Mouse (Mus musculus) forebrain, embryonic 14.5 days (tissue): ENCODE measurements around the gene Abat. TPM values are rescaled to one million over a fixed set of nuclear protein-coding genes. Genes with fewer than 3 reads are reported as not detected.

ENCODE experiments used
- ATAC-seq: fragments of 200-750 bp; cut with Nextera tagmentation; 2 replicates; pipeline ENCODE4 v1.8.0; 2017; ENCODE audit warnings: mild to moderate bottlenecking, moderate library complexity
- DNase-seq: peaks from one replicate; pipeline ENCODE4 v3.0.0-alpha.2; 2015; ENCODE audit warnings: low spot score
- H3K27ac ChIP-seq: fragments of 300-500 bp; sonication (generic); 2 replicates; pipeline ENCODE4 v1.5.1; 2014; ENCODE audit warnings: low read depth, mild to moderate bottlenecking, control low read depth, low read length, moderate library complexity
- H3K27me3 ChIP-seq: fragments of 300-500 bp; sonication (generic); replicated peaks from 2 replicates; pipeline ENCODE4 v1.6.1; 2014; ENCODE audit warnings: low read length, control low read depth, mixed read lengths; ENCODE audit not compliant: control insufficient read depth, insufficient read depth
- H3K36me3 ChIP-seq: fragments of 300-500 bp; sonication (generic); 2 replicates; pipeline ENCODE4 v1.6.1; 2014; ENCODE audit warnings: low read length, control low read depth; ENCODE audit not compliant: control insufficient read depth, insufficient read depth
- H3K4me1 ChIP-seq: fragments of 300-500 bp; sonication (generic); 2 replicates; pipeline ENCODE4 v1.6.1; 2014; ENCODE audit warnings: antibody characterized with exemption, low read length, control low read depth; ENCODE audit not compliant: control insufficient read depth, insufficient read depth
- H3K4me2 ChIP-seq: fragments of 300-500 bp; sonication (generic); 2 replicates; pipeline ENCODE4 v1.6.1; 2014; ENCODE audit warnings: mild to moderate bottlenecking, control low read depth, low read length
- H3K4me3 ChIP-seq: fragments of 300-500 bp; sonication (generic); 2 replicates; pipeline ENCODE4 v1.5.1; 2014; ENCODE audit warnings: low read depth, low read length, control low read depth
- H3K9ac ChIP-seq: fragments of 300-500 bp; sonication (generic); 2 replicates; pipeline ENCODE4 v1.6.1; 2014; ENCODE audit warnings: mild to moderate bottlenecking, low read length, control low read depth, moderate library complexity
- H3K9me3 ChIP-seq: fragments of 300-500 bp; sonication (generic); replicated peaks from 2 replicates; pipeline ENCODE4 v1.6.1; 2016; ENCODE audit warnings: low read length, control low read depth, mixed read lengths; ENCODE audit not compliant: control insufficient read depth
- WGBS: fragments of 180-500 bp; shearing (Covaris S2); extraction: QIAGEN DNeasy Blood & Tissue Kit; methylation state at CpG from one replicate; pipeline ENCODE4 v1.1.7; 2014; 5-methylcytosine and 5-hydroxymethylcytosine counted together
- polyA plus RNA-seq: library from polyadenylated mRNA; unstranded; fragments of >200 nt; fragmentation: Nextera tagmentation; extraction: Ambion mirVana; gene quantifications from 2 replicates; pipeline ENCODE4 v1.2.1, GENCODE M21; 2014

The Abat gene
- polyA plus RNA-seq, 1 experiment from 2014 or later, result 34.9 TPM

- H3K27ac ChIP-seq, result no peak overlapping the region
- H3K9me3 ChIP-seq, result no peaks in the 10 kb centered on the region
- peaks cover 72% of the 10 kb centered on the region for H3K36me3 ChIP-seq
- H3K4me2 ChIP-seq, result no peak overlapping the region
- H3K27me3 ChIP-seq, result no peaks in the 10 kb centered on the region
- no peaks in the 10 kb centered on the region for H3K4me1 ChIP-seq
- WGBS, result 86% methylated on average over 6 of the region's 6 CpGs
- no peak overlapping the region for H3K9ac ChIP-seq
- no peak for DNase-seq
- H3K4me3 ChIP-seq, result no peak overlapping the region
- ATAC-seq, result no peak
Observed at GRCm38 (mm10) chr16:8645546-8645945, 132.3 kb downstream of the Abat start.

- Histone ChIP-seq H3K9me3 (no peaks in the 10 kb centered on the region), H3K4me3 (no peak overlapping the region), H3K9ac (no peak overlapping the region), H3K4me1 (no peaks in the 10 kb centered on the region), H3K27me3 (no peaks in the 10 kb centered on the region), H3K36me3 (peaks cover 78% of the 10 kb centered on the region), H3K4me2 (no peak overlapping the region), H3K27ac (no peak overlapping the region)
- DNase-seq, result no peak
- ATAC-seq, result no peak
- WGBS, result 98% methylated on average over 3 of the region's 3 CpGs
Observed at GRCm38 (mm10) chr16:8650007-8650406, 136.8 kb downstream of the Abat start.

- no peak for ATAC-seq
- Histone ChIP-seq H3K4me1 (no peaks in the 10 kb centered on the region), H3K4me3 (no peak overlapping the region), H3K27ac (no peak overlapping the region), H3K9ac (no peak overlapping the region), H3K4me2 (no peak overlapping the region), H3K36me3 (peaks cover 78% of the 10 kb centered on the region), H3K27me3 (no peaks in the 10 kb centered on the region), H3K9me3 (no peaks in the 10 kb centered on the region)
- DNase-seq, result no peak
- WGBS, result 85% methylated on average over 6 of the region's 6 CpGs
Observed at GRCm38 (mm10) chr16:8655108-8655507, 141.9 kb downstream of the Abat start.

GRCm38 (mm10) chr16:8655599-8655998, 142.4 kb downstream of the Abat start:
- H3K27ac ChIP-seq, result no peak overlapping the region
- H3K36me3 ChIP-seq, result peaks cover 80% of the 10 kb centered on the region
- DNase-seq (no peak), ATAC-seq (no peak)
- 91% methylated on average over 9 of the region's 9 CpGs for WGBS
- H3K9me3 ChIP-seq, result no peaks in the 10 kb centered on the region
- no peaks in the 10 kb centered on the region for H3K4me1 ChIP-seq
- no peak overlapping the region for H3K4me3 ChIP-seq
- H3K27me3 ChIP-seq, result no peaks in the 10 kb centered on the region
- H3K9ac ChIP-seq, result no peak overlapping the region
- no peak overlapping the region for H3K4me2 ChIP-seq

GRCm38 (mm10) chr16:8656256-8656655, 143.0 kb downstream of the Abat start:
- H3K4me1 ChIP-seq, result no peaks in the 10 kb centered on the region
- no peaks in the 10 kb centered on the region for H3K27me3 ChIP-seq
- WGBS, result 91% methylated on average over 2 of the region's 2 CpGs
- no peak overlapping the region for H3K9ac ChIP-seq
- no peak for ATAC-seq
- no peak for DNase-seq
- peaks cover 80% of the 10 kb centered on the region for H3K36me3 ChIP-seq
- H3K4me2 ChIP-seq, result no peak overlapping the region
- no peak overlapping the region for H3K27ac ChIP-seq
- H3K4me3 ChIP-seq, result no peak overlapping the region
- no peaks in the 10 kb centered on the region for H3K9me3 ChIP-seq

- DNase-seq (no peak), ATAC-seq (no peak)
- Histone ChIP-seq H3K9me3 (no peaks in the 10 kb centered on the region), H3K4me3 (no peak overlapping the region), H3K36me3 (peaks cover 86% of the 10 kb centered on the region), H3K4me1 (no peaks in the 10 kb centered on the region), H3K9ac (no peak overlapping the region), H3K4me2 (no peak overlapping the region), H3K27me3 (no peaks in the 10 kb centered on the region), H3K27ac (no peak overlapping the region)
- WGBS, result 80% methylated on average over 4 of the region's 4 CpGs
Observed at GRCm38 (mm10) chr16:8658349-8658748, 145.1 kb downstream of the Abat start.

GRCm38 (mm10) chr16:8658764-8659163, 145.5 kb downstream of the Abat start:
- H3K9ac ChIP-seq, result no peak overlapping the region
- H3K4me2 ChIP-seq, result no peak overlapping the region
- WGBS, result 88% methylated on average over 4 of the region's 4 CpGs
- ATAC-seq, result no peak
- no peak overlapping the region for H3K4me3 ChIP-seq
- DNase-seq, result no peak
- H3K4me1 ChIP-seq, result no peaks in the 10 kb centered on the region
- no peaks in the 10 kb centered on the region for H3K9me3 ChIP-seq
- no peaks in the 10 kb centered on the region for H3K27me3 ChIP-seq
- H3K27ac ChIP-seq, result no peak overlapping the region
- H3K36me3 ChIP-seq, result peaks cover 86% of the 10 kb centered on the region

- no peak overlapping the region for H3K9ac ChIP-seq
- DNase-seq (no peak), ATAC-seq (no peak)
- H3K4me2 ChIP-seq, result no peak overlapping the region
- WGBS, result 63% methylated on average over 1 of the region's 2 CpGs
- H3K27me3 ChIP-seq, result no peaks in the 10 kb centered on the region
- peaks cover 55% of the 10 kb centered on the region for H3K36me3 ChIP-seq
- H3K9me3 ChIP-seq, result no peaks in the 10 kb centered on the region
- H3K4me3 ChIP-seq, result no peak overlapping the region
- no peak overlapping the region for H3K27ac ChIP-seq
- peaks cover 4% of the 10 kb centered on the region; the same call in 1 of the 2 replicates for H3K4me1 ChIP-seq
Observed at GRCm38 (mm10) chr16:8663022-8663421, 149.8 kb downstream of the Abat start.

GRCm38 (mm10) chr16:8663606-8664539, 150.6 kb downstream of the Abat start:
- no peak overlapping the region for H3K9ac ChIP-seq
- H3K36me3 ChIP-seq, result peaks cover 46% of the 10 kb centered on the region
- no peak overlapping the region for H3K4me2 ChIP-seq
- DNase-seq (no peak), ATAC-seq (no peak)
- no peaks in the 10 kb centered on the region for H3K9me3 ChIP-seq
- H3K27me3 ChIP-seq, result no peaks in the 10 kb centered on the region
- H3K4me1 ChIP-seq, result peaks cover 5% of the 10 kb centered on the region; the same call in 1 of the 2 replicates
- H3K4me3 ChIP-seq, result no peak overlapping the region
- no peak overlapping the region for H3K27ac ChIP-seq
- WGBS, result 84% methylated on average over 24 of the region's 24 CpGs
